Mouse (Mus musculus): ENCODE measurements at regions not wholly inside any gene's neighbourhood (a gene's known extent, or its start where the extent isn't known, plus 50 kb on each side); places are given as distances from the start of the nearest gene placed in this dataset.
A peak's percentile ranks its signal among the peaks of the same experiment; 100 is the strongest.

GRCm38 (mm10) chr3:67661529-67661928 is 79.0 kb downstream of the Mfsd1 start:
- 91% methylated on average over 3 of the region's 3 CpGs for WGBS
- H3K4me2 ChIP-seq (replicated peaks) = no peak overlapping the region
- H3K4me3 ChIP-seq = no peak overlapping the region
- no peak for ATAC-seq (ENCODE audit: low FRiP score, low read depth)
- H3K4me1 ChIP-seq = no peaks in the 10 kb centered on the region
- no peaks in the 10 kb centered on the region for H3K27me3 ChIP-seq (replicated peaks)
- H3K36me3 ChIP-seq = no peaks in the 10 kb centered on the region
- H3K9me3 ChIP-seq = no peaks in the 10 kb centered on the region
- H3K9ac ChIP-seq = no peak overlapping the region
- no peak overlapping the region for H3K27ac ChIP-seq

GRCm38 (mm10) chr3:67709322-67709721 is 126.8 kb downstream of the Mfsd1 start:
- H3K27me3 ChIP-seq (replicated peaks) = no peaks in the 10 kb centered on the region
- no peak for ATAC-seq (ENCODE audit: low FRiP score, low read depth)
- no peaks in the 10 kb centered on the region for H3K36me3 ChIP-seq
- H3K4me1 ChIP-seq = no peaks in the 10 kb centered on the region
- no peak overlapping the region for H3K4me2 ChIP-seq (replicated peaks)
- H3K9me3 ChIP-seq = no peaks in the 10 kb centered on the region
- no peak overlapping the region for H3K27ac ChIP-seq
- 49% methylated on average over 6 of the region's 6 CpGs for WGBS
- no peak overlapping the region for H3K4me3 ChIP-seq
- no peak overlapping the region for H3K9ac ChIP-seq

GRCm38 (mm10) chr3:67711716-67712115 is 129.2 kb downstream of the Mfsd1 start:
- Histone ChIP-seq H3K36me3 (no peaks in the 10 kb centered on the region), H3K9me3 (no peaks in the 10 kb centered on the region), H3K4me3 (no peak overlapping the region), H3K27ac (no peak overlapping the region), H3K27me3 (replicated peaks) (no peaks in the 10 kb centered on the region), H3K4me1 (no peaks in the 10 kb centered on the region), H3K9ac (no peak overlapping the region), H3K4me2 (replicated peaks) (no peak overlapping the region)
- ATAC-seq (ENCODE audit: low FRiP score, low read depth) = no peak
- WGBS = 80% methylated on average over 2 of the region's 2 CpGs

- Histone ChIP-seq H3K4me1 (no peaks in the 10 kb centered on the region), H3K27me3 (replicated peaks) (no peaks in the 10 kb centered on the region), H3K4me2 (replicated peaks) (no peak overlapping the region), H3K9ac (no peak overlapping the region), H3K4me3 (no peak overlapping the region), H3K27ac (no peak overlapping the region), H3K36me3 (no peaks in the 10 kb centered on the region), H3K9me3 (no peaks in the 10 kb centered on the region)
- no peak for ATAC-seq (ENCODE audit: low FRiP score, low read depth)
- WGBS = 45% methylated on average over 3 of the region's 3 CpGs
Measured at GRCm38 (mm10) chr3:67731921-67732320, 149.4 kb downstream of the Mfsd1 start.

- H3K4me2 ChIP-seq (replicated peaks) = no peak overlapping the region
Measured at GRCm38 (mm10) chr3:67732858-67733257, 150.3 kb downstream of the Mfsd1 start.

GRCm38 (mm10) chr3:67754256-67754655 is 137.8 kb upstream of the Iqcj start:
- no peak for ATAC-seq (ENCODE audit: low FRiP score, low read depth)
- Histone ChIP-seq H3K4me2 (replicated peaks) (no peak overlapping the region), H3K27me3 (replicated peaks) (no peaks in the 10 kb centered on the region), H3K9ac (no peak overlapping the region), H3K4me1 (no peaks in the 10 kb centered on the region), H3K4me3 (no peak overlapping the region), H3K9me3 (no peaks in the 10 kb centered on the region), H3K27ac (no peak overlapping the region), H3K36me3 (no peaks in the 10 kb centered on the region)
- WGBS = 97% methylated on average over 2 of the region's 2 CpGs

More at GRCm38 (mm10) chr3:67732858-67733257, 150.3 kb downstream of the Mfsd1 start:
- WGBS = 77% methylated on average over 2 of the region's 2 CpGs
- Histone ChIP-seq H3K27ac (no peak overlapping the region), H3K27me3 (replicated peaks) (no peaks in the 10 kb centered on the region), H3K4me1 (no peaks in the 10 kb centered on the region), H3K36me3 (no peaks in the 10 kb centered on the region), H3K4me3 (no peak overlapping the region), H3K9me3 (no peaks in the 10 kb centered on the region), H3K9ac (no peak overlapping the region)
- no peak for ATAC-seq (ENCODE audit: low FRiP score, low read depth)

GRCm38 (mm10) chr3:67768603-67769002 is 123.4 kb upstream of the Iqcj start:
- no peaks in the 10 kb centered on the region for H3K9me3 ChIP-seq
- no peak for ATAC-seq (ENCODE audit: low FRiP score, low read depth)
- WGBS = 71% methylated on average over 2 of the region's 2 CpGs
- H3K4me2 ChIP-seq (replicated peaks) = no peak overlapping the region
- H3K4me3 ChIP-seq = no peak overlapping the region
- H3K9ac ChIP-seq = no peak overlapping the region
- no peaks in the 10 kb centered on the region for H3K27me3 ChIP-seq (replicated peaks)
- H3K27ac ChIP-seq = no peak overlapping the region
- no peaks in the 10 kb centered on the region for H3K4me1 ChIP-seq
- no peaks in the 10 kb centered on the region for H3K36me3 ChIP-seq

- no peak for ATAC-seq (ENCODE audit: low FRiP score, low read depth)
- Histone ChIP-seq H3K27ac (no peak overlapping the region), H3K9ac (no peak overlapping the region), H3K4me2 (replicated peaks) (no peak overlapping the region), H3K27me3 (replicated peaks) (no peaks in the 10 kb centered on the region), H3K9me3 (no peaks in the 10 kb centered on the region), H3K4me1 (no peaks in the 10 kb centered on the region), H3K4me3 (no peak overlapping the region), H3K36me3 (no peaks in the 10 kb centered on the region)
- WGBS = 69% methylated on average over 2 of the region's 2 CpGs
Measured at GRCm38 (mm10) chr3:67773403-67773802, 118.6 kb upstream of the Iqcj start.

- no peak overlapping the region for H3K9ac ChIP-seq
- H3K4me3 ChIP-seq = no peak overlapping the region
- no peaks in the 10 kb centered on the region for H3K4me1 ChIP-seq
- H3K9me3 ChIP-seq = no peaks in the 10 kb centered on the region
- H3K36me3 ChIP-seq = no peaks in the 10 kb centered on the region
- no peaks in the 10 kb centered on the region for H3K27me3 ChIP-seq (replicated peaks)
- no peak overlapping the region for H3K4me2 ChIP-seq (replicated peaks)
- 88% methylated on average over 4 of the region's 4 CpGs for WGBS
- H3K27ac ChIP-seq = no peak overlapping the region
- ATAC-seq (ENCODE audit: low FRiP score, low read depth) = no peak
Measured at GRCm38 (mm10) chr3:67782177-67782576, 109.8 kb upstream of the Iqcj start.

- no peak overlapping the region for H3K4me3 ChIP-seq
- 43% methylated on average over 9 of the region's 9 CpGs for WGBS
- peaks cover 8% of the 10 kb centered on the region; the same call in 1 of the 2 replicates for H3K4me1 ChIP-seq
- no peaks in the 10 kb centered on the region for H3K9me3 ChIP-seq
- H3K4me2 ChIP-seq (replicated peaks) = no peak overlapping the region
- no peaks in the 10 kb centered on the region for H3K36me3 ChIP-seq
- no peaks in the 10 kb centered on the region for H3K27me3 ChIP-seq (replicated peaks)
- H3K27ac ChIP-seq = no peak overlapping the region
- ATAC-seq (ENCODE audit: low FRiP score, low read depth) = peak; percentile 66
- no peak overlapping the region for H3K9ac ChIP-seq
Measured at GRCm38 (mm10) chr3:67806847-67807601, 85.0 kb upstream of the Iqcj start.

- Histone ChIP-seq H3K4me1 (no peaks in the 10 kb centered on the region), H3K36me3 (no peaks in the 10 kb centered on the region), H3K9ac (no peak overlapping the region), H3K27me3 (replicated peaks) (no peaks in the 10 kb centered on the region), H3K9me3 (peaks cover 5% of the 10 kb centered on the region; the same call in 1 of the 2 replicates), H3K27ac (no peak overlapping the region), H3K4me3 (no peak overlapping the region), H3K4me2 (replicated peaks) (no peak overlapping the region)
- no peak for ATAC-seq (ENCODE audit: low FRiP score, low read depth)
- 80% methylated on average over 2 of the region's 2 CpGs for WGBS
Measured at GRCm38 (mm10) chr3:67828156-67828555, 63.9 kb upstream of the Iqcj start.

- Histone ChIP-seq H3K9me3 (no peaks in the 10 kb centered on the region), H3K4me3 (no peak overlapping the region), H3K27me3 (replicated peaks) (no peaks in the 10 kb centered on the region), H3K4me2 (replicated peaks) (no peak overlapping the region), H3K9ac (no peak overlapping the region), H3K27ac (no peak overlapping the region), H3K4me1 (no peaks in the 10 kb centered on the region), H3K36me3 (no peaks in the 10 kb centered on the region)
- WGBS = 71% methylated on average over 4 of the region's 4 CpGs
- no peak for ATAC-seq (ENCODE audit: low FRiP score, low read depth)
Measured at GRCm38 (mm10) chr3:67833041-67833663, 58.9 kb upstream of the Iqcj start.
